Mouse (Mus musculus) midbrain, embryonic 11.5 days (tissue): ENCODE data around the gene Pibf1. TPM values are rescaled to one million over a fixed set of nuclear protein-coding genes. Genes with fewer than 3 reads are reported as not detected.

Source experiments
- ATAC-seq: fragments of 200-750 bp; cut with Nextera tagmentation; 2 replicates; pipeline ENCODE4 v1.8.0; 2017; ENCODE audit warnings: moderate TSS enrichment, moderate library complexity; ENCODE audit not compliant: low FRiP score
- DNase-seq: peaks from one replicate; pipeline ENCODE4 v3.0.0; 2015; ENCODE audit warnings: low spot score; ENCODE audit errors: missing footprints
- H3K27ac ChIP-seq: fragments of 300-500 bp; sonication (generic); 2 replicates; pipeline ENCODE4 v1.5.1; 2014; ENCODE audit warnings: low read depth, low read length
- H3K27me3 ChIP-seq: fragments of 300-500 bp; sonication (generic); 2 replicates; pipeline ENCODE4 v1.6.1; 2014; ENCODE audit warnings: mild to moderate bottlenecking, low read length, moderate library complexity, mixed read lengths; ENCODE audit not compliant: control insufficient read depth, insufficient read depth
- H3K36me3 ChIP-seq: fragments of 300-500 bp; sonication (generic); 2 replicates; pipeline ENCODE4 v1.6.1; 2014; ENCODE audit warnings: mild to moderate bottlenecking, low read length, moderate library complexity, mixed read lengths; ENCODE audit not compliant: control insufficient read depth, insufficient read depth
- H3K4me1 ChIP-seq: fragments of 300-500 bp; sonication (generic); 2 replicates; pipeline ENCODE4 v1.6.1; 2014; ENCODE audit warnings: low read length; ENCODE audit not compliant: control insufficient read depth, insufficient read depth
- H3K4me2 ChIP-seq: fragments of 300-500 bp; sonication (generic); 2 replicates; pipeline ENCODE4 v1.6.1; 2014; ENCODE audit warnings: mild to moderate bottlenecking, moderate library complexity
- H3K4me3 ChIP-seq: fragments of 300-500 bp; sonication (generic); 2 replicates; pipeline ENCODE4 v1.5.1; 2014; ENCODE audit warnings: low read depth, low read length
- H3K9ac ChIP-seq: fragments of 300-500 bp; sonication (generic); 2 replicates; pipeline ENCODE4 v1.6.1; 2014; ENCODE audit warnings: low read length
- H3K9me3 ChIP-seq: fragments of 300-500 bp; sonication (generic); 2 replicates; pipeline ENCODE4 v1.6.1; 2016; ENCODE audit warnings: low read length; ENCODE audit not compliant: control insufficient read depth
- WGBS: fragments of 180-500 bp; shearing (Covaris S2); extraction: QIAGEN DNeasy Blood & Tissue Kit; methylation state at CpG from one replicate; pipeline ENCODE4 v1.1.7; 2014; 5-methylcytosine and 5-hydroxymethylcytosine counted together
- polyA plus RNA-seq: library from polyadenylated mRNA; unstranded; fragments of >200 nt; fragmentation: Nextera tagmentation; extraction: Ambion mirVana; gene quantifications from 2 replicates; pipeline ENCODE4 v1.2.1, GENCODE M21; 2014

Gene Pibf1
- polyA plus RNA-seq, 1 experiment from 2014 or later = 22.8 TPM

DNA sequence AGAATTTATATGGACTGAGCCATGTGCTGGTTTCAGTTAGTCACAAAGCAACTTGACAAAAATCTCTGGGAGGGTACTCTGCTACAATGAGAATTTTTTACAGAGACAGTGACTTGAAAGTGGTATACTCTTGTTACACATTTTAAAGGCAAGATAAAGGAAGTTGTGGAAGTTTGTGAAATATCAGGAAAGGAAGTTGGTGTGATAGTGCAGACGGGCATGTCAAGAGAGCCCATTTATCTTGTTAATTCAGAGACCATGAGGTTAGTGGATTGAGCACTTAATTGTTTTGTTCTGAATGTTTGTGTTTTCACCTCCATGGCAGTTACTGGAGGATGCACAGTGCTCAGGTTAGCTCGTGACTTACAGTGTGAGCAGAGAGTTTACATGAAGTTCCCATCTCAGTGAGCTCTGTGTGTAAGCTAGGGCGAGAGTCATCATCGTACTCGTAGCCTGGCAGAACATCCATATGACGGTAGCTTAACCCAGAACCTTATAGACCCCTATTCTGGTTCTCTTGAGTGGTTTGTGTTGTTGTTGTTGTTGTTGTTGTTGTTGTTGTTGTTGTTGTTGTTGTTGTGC lies 5.4 kb downstream of the Pibf1 start:
- WGBS = 92% methylated on average over 6 of the region's 6 CpGs
- Histone ChIP-seq H3K9ac (no peak overlapping the region), H3K9me3 (no peaks in the 10 kb centered on the region), H3K36me3 (peaks cover 6% of the 10 kb centered on the region; the same call in 1 of the 2 replicates), H3K27ac (no peak overlapping the region), H3K27me3 (no peaks in the 10 kb centered on the region), H3K4me3 (no peak overlapping the region), H3K4me1 (no peaks in the 10 kb centered on the region), H3K4me2 (no peak overlapping the region)
- ATAC-seq (no peak), DNase-seq (no peak)

DNA sequence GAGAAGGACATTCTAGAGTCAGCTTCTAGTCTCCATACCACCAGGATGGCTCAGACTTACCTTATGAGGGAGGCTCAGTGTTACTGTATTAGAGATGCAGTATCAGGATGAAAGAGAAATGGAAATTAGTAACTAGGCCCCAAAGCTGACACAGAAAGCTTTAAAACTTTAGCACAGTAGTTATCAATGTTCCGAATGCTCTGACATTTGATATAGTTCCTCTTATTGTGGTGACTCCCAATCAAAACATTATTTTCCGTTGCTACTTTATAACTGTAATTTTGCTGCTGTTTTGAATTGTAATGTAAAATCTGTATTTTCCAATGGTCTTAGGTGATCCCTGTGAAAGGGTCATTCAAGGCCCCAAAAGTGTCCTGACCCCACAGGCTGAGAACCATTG lies 7.4 kb downstream of the Pibf1 start:
- H3K4me1 ChIP-seq = no peaks in the 10 kb centered on the region
- DNase-seq (no peak), ATAC-seq (no peak)
- H3K4me3 ChIP-seq = no peak overlapping the region
- peaks cover 6% of the 10 kb centered on the region; the same call in 1 of the 2 replicates for H3K36me3 ChIP-seq
- no peak overlapping the region for H3K4me2 ChIP-seq
- H3K27me3 ChIP-seq = no peaks in the 10 kb centered on the region
- no peak overlapping the region for H3K9ac ChIP-seq
- H3K27ac ChIP-seq = no peak overlapping the region
- no peaks in the 10 kb centered on the region for H3K9me3 ChIP-seq
- 93% methylated on average over 2 of the region's 2 CpGs for WGBS

DNA sequence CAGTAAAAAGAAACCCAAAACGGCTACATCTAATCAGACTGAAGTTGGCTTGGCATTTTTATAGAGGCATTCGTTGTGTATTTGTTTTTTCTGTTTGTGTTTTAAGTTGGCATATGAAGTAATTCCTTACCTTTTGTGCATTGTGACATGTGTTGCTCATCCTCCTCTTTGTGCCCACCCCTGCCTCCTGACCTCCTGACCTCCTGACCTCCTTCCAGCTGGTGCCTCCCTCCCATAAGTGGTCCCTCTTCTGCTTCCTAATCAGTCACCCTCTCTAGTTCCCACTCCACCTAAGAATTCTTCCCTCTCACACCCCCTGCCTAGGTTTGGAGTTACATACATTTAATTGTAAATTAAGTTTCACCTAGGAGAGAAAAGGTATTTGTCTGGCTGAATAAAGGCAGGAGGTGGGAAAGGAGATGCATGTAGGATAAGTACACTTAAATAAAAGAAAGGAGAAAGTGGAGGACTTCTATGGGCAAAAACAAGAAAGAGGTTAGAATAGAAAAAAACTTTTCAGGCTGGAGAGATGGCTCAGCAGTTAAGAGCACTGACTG lies 8.5 kb downstream of the Pibf1 start:
- Histone ChIP-seq H3K27me3 (no peaks in the 10 kb centered on the region), H3K4me3 (no peak overlapping the region), H3K9ac (no peak overlapping the region), H3K4me2 (no peak overlapping the region), H3K27ac (no peak overlapping the region), H3K4me1 (no peaks in the 10 kb centered on the region), H3K9me3 (no peaks in the 10 kb centered on the region), H3K36me3 (peaks cover 6% of the 10 kb centered on the region; the same call in 1 of the 2 replicates)
- DNase-seq (no peak), ATAC-seq (no peak)
- WGBS = 72% methylated on average over 2 of the region's 2 CpGs

DNA sequence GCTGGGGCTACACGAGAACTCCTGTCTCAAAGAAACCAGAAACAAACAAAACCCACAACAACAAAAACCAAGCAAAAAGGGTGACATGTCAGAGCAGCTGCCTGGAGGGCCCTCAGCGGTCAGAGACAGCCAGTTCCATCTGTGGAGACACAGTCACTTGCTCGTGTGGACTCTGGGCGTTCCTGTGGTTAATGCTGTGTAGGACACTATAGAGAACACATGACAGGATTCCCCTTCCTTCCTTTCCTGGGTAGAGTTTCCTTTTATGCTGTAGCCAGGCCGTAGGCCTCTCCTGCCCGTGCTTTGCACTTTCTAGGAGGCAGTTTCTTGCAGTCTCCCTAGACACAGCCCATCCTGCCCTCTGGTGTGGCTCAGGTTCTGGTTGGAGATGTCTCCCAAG lies 9.5 kb downstream of the Pibf1 start:
- Histone ChIP-seq H3K27me3 (no peaks in the 10 kb centered on the region), H3K4me1 (no peaks in the 10 kb centered on the region), H3K9me3 (no peaks in the 10 kb centered on the region), H3K4me3 (no peak overlapping the region), H3K4me2 (no peak overlapping the region), H3K36me3 (peaks cover 6% of the 10 kb centered on the region; the same call in 1 of the 2 replicates), H3K27ac (no peak overlapping the region), H3K9ac (no peak overlapping the region)
- peak; percentile 41 for DNase-seq
- no peak for ATAC-seq
- WGBS = 88% methylated on average over 6 of the region's 6 CpGs

DNA sequence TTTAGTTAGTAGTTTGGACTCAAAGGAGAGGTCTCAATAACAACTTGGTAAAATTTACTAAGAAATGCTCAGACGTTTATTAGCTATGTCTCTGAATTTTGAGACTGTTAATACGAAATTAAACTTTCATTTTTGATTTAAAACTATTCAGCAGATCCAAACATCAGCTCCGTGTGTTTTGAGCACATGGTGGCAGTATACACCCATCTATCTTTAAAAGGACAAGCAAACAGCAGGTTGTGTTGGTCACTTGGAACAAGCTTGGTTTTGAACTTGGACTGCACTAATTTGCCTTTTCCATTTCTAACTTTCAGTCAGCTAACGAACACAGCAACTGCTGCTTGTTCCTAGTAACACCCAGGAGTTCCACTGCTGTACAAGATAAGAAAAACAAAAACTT lies 18.4 kb downstream of the Pibf1 start:
- Histone ChIP-seq H3K9me3 (no peaks in the 10 kb centered on the region), H3K27ac (no peak overlapping the region), H3K4me1 (no peaks in the 10 kb centered on the region), H3K27me3 (no peaks in the 10 kb centered on the region), H3K36me3 (no peaks in the 10 kb centered on the region; the same call in 1 of the 2 replicates), H3K9ac (no peak overlapping the region), H3K4me2 (no peak overlapping the region), H3K4me3 (no peak overlapping the region)
- ATAC-seq (no peak), DNase-seq (peak; percentile 2)
- WGBS = 86% methylated on average over 4 of the region's 4 CpGs

GRCm38 (mm10) chr14:99121584-99122339 lies 22.5 kb downstream of the Pibf1 start:
- no peak overlapping the region for H3K27ac ChIP-seq
- no peaks in the 10 kb centered on the region for H3K9me3 ChIP-seq
- H3K4me3 ChIP-seq = no peak overlapping the region
- ATAC-seq (no peak), DNase-seq (peak; percentile 19)
- H3K36me3 ChIP-seq = no peaks in the 10 kb centered on the region; the same call in 1 of the 2 replicates
- H3K4me2 ChIP-seq = no peak overlapping the region
- H3K4me1 ChIP-seq = no peaks in the 10 kb centered on the region
- 88% methylated on average over 11 of the region's 11 CpGs for WGBS
- H3K27me3 ChIP-seq = no peaks in the 10 kb centered on the region
- no peak overlapping the region for H3K9ac ChIP-seq

- no peaks in the 10 kb centered on the region for H3K4me1 ChIP-seq
- no peak overlapping the region for H3K27ac ChIP-seq
- H3K27me3 ChIP-seq = no peaks in the 10 kb centered on the region
- no peaks in the 10 kb centered on the region for H3K9me3 ChIP-seq
- no peak overlapping the region for H3K4me3 ChIP-seq
- no peak overlapping the region for H3K4me2 ChIP-seq
- WGBS = 96% methylated on average over 4 of the region's 4 CpGs
- no peak overlapping the region for H3K9ac ChIP-seq
- no peak for ATAC-seq
- H3K36me3 ChIP-seq = no peaks in the 10 kb centered on the region
- DNase-seq = peak; percentile 12
Measured at GRCm38 (mm10) chr14:99124076-99124475, 24.9 kb downstream of the Pibf1 start.

DNA sequence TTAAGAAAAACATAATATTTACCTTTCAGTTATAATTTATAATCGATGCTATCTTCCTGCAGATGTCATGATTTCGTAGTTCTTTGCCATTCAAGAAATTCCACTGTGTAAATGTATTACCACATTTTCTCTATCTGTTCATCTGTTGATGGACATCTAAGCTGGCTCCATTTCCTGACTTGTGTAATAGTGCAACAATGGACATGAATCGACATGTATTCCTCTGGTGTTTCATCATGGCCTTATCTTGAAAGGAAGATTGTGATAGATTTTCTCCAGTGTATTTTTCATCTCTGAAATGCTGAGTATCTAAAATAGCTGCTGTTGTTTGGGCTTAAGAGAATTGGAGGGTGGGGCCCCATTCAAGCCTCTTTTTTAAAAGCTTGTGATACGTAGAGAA lies 27.5 kb downstream of the Pibf1 start:
- Histone ChIP-seq H3K9me3 (no peaks in the 10 kb centered on the region), H3K4me3 (no peak overlapping the region), H3K9ac (no peak overlapping the region), H3K27me3 (no peaks in the 10 kb centered on the region), H3K27ac (no peak overlapping the region), H3K36me3 (no peaks in the 10 kb centered on the region), H3K4me1 (no peaks in the 10 kb centered on the region), H3K4me2 (no peak overlapping the region)
- WGBS = 92% methylated on average over 4 of the region's 4 CpGs
- DNase-seq (no peak), ATAC-seq (no peak)

DNA sequence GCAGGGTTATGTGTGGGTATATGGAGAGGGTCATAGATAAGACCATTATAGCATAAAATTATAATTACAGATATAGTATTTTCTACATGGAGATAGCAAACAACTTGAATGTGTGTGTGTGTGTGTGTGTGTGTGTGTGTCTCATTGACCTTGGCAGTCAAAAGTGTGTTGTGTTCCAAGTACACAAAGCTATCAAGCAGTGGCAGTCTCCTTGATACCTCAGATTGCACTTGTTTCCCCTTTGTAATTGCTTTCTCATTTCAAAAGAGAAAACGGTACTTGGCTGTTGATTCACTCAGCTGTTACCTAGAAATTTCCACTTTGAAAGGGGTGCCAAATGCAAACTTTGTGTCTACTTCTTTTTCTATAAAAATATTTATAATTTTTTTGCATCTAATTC lies 28.3 kb downstream of the Pibf1 start:
- Histone ChIP-seq H3K27me3 (no peaks in the 10 kb centered on the region), H3K4me2 (no peak overlapping the region), H3K27ac (no peak overlapping the region), H3K36me3 (no peaks in the 10 kb centered on the region), H3K9ac (no peak overlapping the region), H3K4me3 (no peak overlapping the region), H3K4me1 (no peaks in the 10 kb centered on the region), H3K9me3 (no peaks in the 10 kb centered on the region)
- DNase-seq = peak; percentile 4
- no peak for ATAC-seq
- 88% methylated on average over 1 of the region's 1 CpGs for WGBS
